ENCODE assay signal across 8 mouse cellular contexts in the genomic region with DNA sequence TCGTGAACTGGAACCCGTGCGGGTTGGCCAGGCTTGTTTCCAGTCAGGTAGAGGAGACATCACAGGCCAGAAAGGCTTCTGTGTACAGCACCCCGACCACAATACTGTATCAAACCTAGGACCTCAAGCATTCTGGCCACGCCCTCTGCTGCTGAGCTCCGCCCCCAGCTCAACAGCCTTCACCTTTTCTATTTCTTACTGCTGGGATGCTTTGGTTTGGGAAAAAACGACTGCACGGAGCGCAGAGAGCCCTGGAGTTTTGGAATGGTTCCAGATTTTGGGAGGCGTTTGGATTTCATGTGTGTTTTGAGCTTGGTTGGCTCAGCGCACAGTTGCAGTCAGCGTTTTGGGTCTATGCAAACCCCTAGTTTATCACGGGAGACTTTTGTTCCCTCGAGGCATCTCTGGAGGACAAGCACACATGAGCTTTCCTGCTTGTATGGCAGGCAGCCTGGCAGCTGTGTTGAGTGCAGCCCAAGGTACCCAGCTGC. TPM values are rescaled to one million over a fixed set of nuclear protein-coding genes. Genes with fewer than 3 reads are reported as not detected.
DNase-seq lines count a peak whose midpoint lies in the region; ATAC-seq and TF ChIP-seq lines count a peak whose summit lies in the region.

No protein-coding gene starts in this region.

- H3K4me2 ChIP-seq in liver, embryonic 11.5 days = peak overlapping the region; percentile 34

- no peak overlapping the region for H3K9ac ChIP-seq in liver, embryonic 11.5 days (ENCODE audit: low read depth, low read length)

- peak; percentile 50; the same call in 1 of the 2 replicates for ATAC-seq in liver, embryonic 11.5 days (replicated peaks; ENCODE audit: low FRiP score)

- no peak for TF ChIP-seq CTCF in testis, adult 2 months (IDR thresholded peaks at IDR 0.05; ENCODE audit: control insufficient read depth, insufficient read depth, insufficient replicate concordance, low read depth, low read length)

- no peaks in the 10 kb centered on the region; the same call in none of the 2 replicates for H3K36me3 ChIP-seq in testis, adult 2 months (ENCODE audit: control insufficient read depth, insufficient read depth, low read length)
- H3K36me3 ChIP-seq in liver, embryonic 11.5 days (ENCODE audit: control insufficient read depth, insufficient read depth, low read length) = no peaks in the 10 kb centered on the region

- peaks cover 11% of the 10 kb centered on the region for H3K4me1 ChIP-seq in testis, adult 2 months (ENCODE audit: control insufficient read depth, insufficient read depth, low read length)
- H3K4me1 ChIP-seq in liver, embryonic 11.5 days (replicated peaks; ENCODE audit: control insufficient read depth, insufficient read depth, low read length) = peaks cover 4% of the 10 kb centered on the region; the same call in 1 of the 2 replicates

- 73% methylated on average over 14 of the region's 14 CpGs for WGBS in liver, embryonic 11.5 days

- no peaks in the 10 kb centered on the region for H3K27me3 ChIP-seq in testis, adult 2 months (ENCODE audit: control insufficient read depth, insufficient read depth, low read length)
- H3K27me3 ChIP-seq in liver, embryonic 11.5 days (replicated peaks; ENCODE audit: control insufficient read depth, insufficient read depth, low read length) = no peaks in the 10 kb centered on the region

- peak; percentile 18 for DNase-seq in gastrocnemius, postnatal 14 days
- DNase-seq in gastrocnemius, postnatal 10 days = no peak
- no peak for DNase-seq in testis, postnatal 14 days (ENCODE audit: low spot score)
- DNase-seq in liver, embryonic 11.5 days (ENCODE audit: low spot score) = no peak
- no peak for DNase-seq in spleen, adult 18-20 months
- no peak for DNase-seq in frontal cortex, adult 2 months (ENCODE audit: extremely low spot score in 1 of 2, low spot score in 1 of 2)
- DNase-seq in layer of hippocampus, adult 8-10 months (ENCODE audit: low spot score in 2 of 2) = no peak

- intact Hi-C loops in gastrocnemius, postnatal 14 days (cut with DNase I; ENCODE audit: low total_unique reads) = no loop called here

- H3K27ac ChIP-seq in testis, adult 2 months (ENCODE audit: control insufficient read depth, insufficient read depth, low read depth, low read length) = 0 out of 2 replicates have a peak overlapping the region, but pooled peaks have one; percentile 6
- H3K27ac ChIP-seq in liver, embryonic 11.5 days (ENCODE audit: low read depth, low read length) = no peak overlapping the region

- H3K4me3 ChIP-seq in testis, adult 2 months (ENCODE audit: control insufficient read depth, low read depth, low read length) = peak overlapping the region; percentile 45
- H3K4me3 ChIP-seq in liver, embryonic 11.5 days (ENCODE audit: low read depth, low read length) = no peak overlapping the region

- no peak for TF ChIP-seq POLR2A in testis, adult 2 months (IDR thresholded peaks at IDR 0.05; ENCODE audit: control insufficient read depth, low read depth, low read length)

- no peaks in the 10 kb centered on the region for H3K9me3 ChIP-seq in liver, embryonic 11.5 days (ENCODE audit: control insufficient read depth, low read length)

RNA-seq across cellular contexts. Expression of gene Fam174b, which starts 32.2 kb away (rescaled TPM):
- total RNA-seq in gastrocnemius, postnatal 14 days (2021) = 1 to 10 TPM; 2.4 to 3.0 TPM
- 1 to 10 TPM; 4.5 to 5.8 TPM for total RNA-seq in gastrocnemius, postnatal 10 days (2021)
- polyA plus RNA-seq in testis, adult 2 months (2012; rRNA removed) = 0.12 and 0.23 TPM in 2 replicates
- 13.8 and 17.1 TPM in 2 replicates for polyA plus RNA-seq in liver, embryonic 11.5 days (2014; fragmentation: Nextera tagmentation; extraction: Ambion mirVana)
- 26.4 and 26.6 TPM in 2 replicates for polyA plus RNA-seq in frontal cortex, adult 2 months (2012; rRNA removed)
- total RNA-seq in layer of hippocampus, adult 8-10 months (2022) = 10 to 100 TPM; 28.0 to 32.7 (median 28.7) TPM

Comparison
In these comparisons a context has a peak if more than half of its experiments do, and no peak if none do; other contexts are left out.
1. RNA of gene Fam174b, which starts 32.2 kb away (total RNA-seq): 28.0 to 32.7 TPM in layer of hippocampus, adult 8-10 months; 4.5 to 5.8 TPM in gastrocnemius, postnatal 10 days and 2.4 to 3.0 TPM in gastrocnemius, postnatal 14 days; every median in the first group is over 4 times any median in the second.